Mouse (Mus musculus) right cerebral cortex, postnatal 4 days (tissue): ENCODE data around the gene Dtx2.

Source experiments
- DNase-seq: peaks from one replicate; pipeline ENCODE4 v3.0.0-alpha.2; 2022

Gene Dtx2

DNA sequence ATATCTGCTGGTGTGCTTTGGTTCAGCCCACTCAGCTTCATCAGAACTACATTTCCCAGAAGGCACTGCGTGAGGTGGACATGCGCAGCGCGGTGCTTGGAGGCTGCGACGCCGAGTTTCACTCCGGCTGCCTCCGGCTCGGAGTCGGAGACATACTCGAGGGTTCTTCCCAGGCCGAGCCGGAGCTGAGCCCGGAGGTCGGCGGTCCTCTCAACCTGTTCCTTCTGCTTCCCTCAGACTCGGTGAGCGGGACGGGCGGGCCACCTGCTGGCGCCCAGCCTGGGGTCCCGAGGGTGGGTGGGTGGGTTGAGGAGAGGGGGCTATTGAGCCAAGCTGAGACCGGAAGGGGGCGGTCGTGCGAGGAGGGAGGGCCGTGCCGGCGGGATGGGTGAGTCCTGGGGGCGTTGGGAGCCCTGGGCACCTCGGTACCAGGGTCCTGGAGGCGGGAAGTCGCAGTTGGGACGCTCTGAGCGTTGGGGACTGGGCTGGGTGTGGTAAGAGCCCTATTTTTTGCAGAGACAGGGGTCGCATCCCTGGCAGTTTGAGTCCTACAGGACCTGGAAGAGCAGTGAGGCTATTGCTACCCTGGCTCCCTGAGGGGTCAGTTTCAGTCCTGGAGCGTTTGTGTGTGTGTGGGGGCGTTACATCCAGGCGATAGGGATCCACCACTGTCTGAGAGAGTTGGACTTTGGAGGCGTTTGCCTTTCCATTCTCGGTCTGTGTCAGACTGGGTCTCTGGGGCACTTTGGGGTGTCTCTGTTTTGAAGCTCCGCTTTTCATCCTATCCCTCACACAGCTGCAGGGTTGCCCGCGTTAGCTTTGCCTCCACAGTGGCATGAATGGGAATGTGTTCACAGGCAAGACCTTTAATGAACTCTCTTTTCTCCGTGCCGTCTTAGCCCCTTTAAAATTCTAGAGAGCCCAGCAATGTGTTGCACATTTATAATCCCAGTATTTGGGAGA, at the start of gene Dtx2:
Dtx2 (plus strand) TSS at position 76 of the 963 bp plus-strand sequence.
- DNase-seq: peak; percentile 84

DNA sequence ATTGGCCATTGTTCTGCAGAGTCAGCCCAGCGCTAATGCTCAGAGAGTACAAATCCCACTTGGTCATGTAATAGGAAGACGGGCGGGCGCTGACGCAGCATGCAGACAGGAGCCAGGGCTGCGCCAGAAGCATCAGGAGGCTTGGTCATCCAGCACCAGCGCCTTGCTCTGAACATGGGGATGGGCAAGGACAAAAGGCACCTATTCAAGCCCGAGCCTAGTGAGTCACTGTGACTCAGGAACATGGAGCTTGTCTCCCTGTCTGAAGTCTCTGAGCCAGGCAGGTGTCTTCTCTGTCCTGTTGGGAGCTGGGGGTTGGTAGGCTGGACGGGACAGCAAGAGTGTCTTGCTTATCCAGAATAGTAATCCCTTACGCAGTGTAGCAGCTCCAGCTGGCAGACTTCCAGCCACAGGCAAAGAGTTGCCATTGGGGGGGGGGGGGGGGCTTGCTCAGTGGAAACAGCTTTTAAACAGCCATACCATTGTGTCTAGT, 48.6 kb upstream of the Dtx2 start:
- DNase-seq: peak; percentile 65

- DNase-seq: no peak
Measured at GRCm38 (mm10) chr5:135946621-135947020, 48.0 kb upstream of the Dtx2 start.

DNA sequence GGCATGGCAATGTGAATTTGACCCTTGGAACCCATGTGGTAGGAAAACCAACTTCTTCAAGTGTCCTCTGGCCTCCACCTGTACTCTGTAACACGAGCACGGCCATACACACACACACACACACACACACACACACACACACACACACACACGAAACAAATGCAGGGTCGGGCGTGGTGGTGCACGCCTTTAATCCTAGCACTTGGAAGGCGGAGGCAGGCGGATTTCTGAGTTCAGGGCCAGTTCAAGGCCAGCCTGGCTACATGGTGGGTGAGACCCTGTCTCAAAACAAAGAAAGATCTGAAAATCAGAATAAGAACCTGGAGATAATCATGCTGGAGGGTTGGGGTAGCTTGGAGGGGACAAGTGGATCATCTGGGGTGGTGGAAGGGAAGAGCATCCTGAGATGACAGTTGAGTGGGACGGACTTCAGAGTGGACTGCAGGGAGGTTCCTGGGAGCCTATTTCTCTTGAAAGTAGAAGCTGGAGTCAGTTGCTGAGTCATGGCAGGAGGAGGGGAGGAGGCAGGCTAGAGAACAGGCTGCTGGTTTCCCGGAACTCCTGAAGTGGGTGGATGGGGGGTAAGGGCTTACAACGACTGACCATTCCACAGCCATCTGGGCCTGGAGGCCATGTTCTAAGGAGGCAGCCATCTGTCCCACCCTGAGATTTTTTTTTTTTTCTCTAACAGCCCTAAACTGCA, 43.7 kb upstream of the Dtx2 start:
- no peak for DNase-seq

GRCm38 (mm10) chr5:135951660-135952059, 42.9 kb upstream of the Dtx2 start:
- no peak for DNase-seq

- no peak for DNase-seq
Measured at GRCm38 (mm10) chr5:135952830-135953229, 41.8 kb upstream of the Dtx2 start.

GRCm38 (mm10) chr5:135956300-135957206, 38.0 kb upstream of the Dtx2 start:
- DNase-seq: no peak

DNA sequence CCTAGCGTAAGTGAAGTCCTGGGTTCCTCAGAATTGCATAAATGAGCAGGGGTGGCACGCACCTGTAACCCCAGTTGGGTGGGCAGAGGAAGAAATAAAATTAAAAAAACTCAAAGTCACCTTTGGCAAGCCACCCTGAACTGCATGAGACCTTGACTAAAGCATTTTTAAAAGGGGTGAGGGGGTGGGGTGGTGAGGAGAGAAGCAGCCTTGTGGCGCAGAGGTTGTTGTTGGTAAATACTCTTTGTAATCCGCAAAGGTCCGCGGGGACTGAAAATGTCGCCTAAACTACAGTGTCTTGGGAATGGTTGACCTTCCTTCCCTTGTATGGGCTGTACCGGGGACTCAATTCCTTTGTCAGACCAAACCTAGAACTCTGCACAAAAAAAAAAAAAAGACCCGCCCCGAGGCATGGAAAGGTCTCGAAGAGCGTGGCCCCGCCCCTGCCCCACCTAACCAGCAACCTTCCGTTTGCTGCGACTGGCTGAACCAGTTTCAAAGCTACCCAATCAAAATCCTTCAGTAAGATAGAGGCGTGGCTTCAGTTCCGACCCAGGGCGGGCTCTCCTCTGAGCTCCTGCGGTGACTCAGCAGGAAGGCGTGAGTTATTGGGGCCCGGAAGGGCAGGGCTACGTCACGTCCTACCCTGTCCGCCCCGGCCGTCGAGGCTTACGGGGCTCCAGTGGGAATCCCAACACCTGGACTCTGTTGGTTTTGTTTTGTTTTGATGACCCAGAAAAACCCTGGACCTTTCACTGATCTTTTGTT, 37.2 kb upstream of the Dtx2 start:
- DNase-seq: peak; percentile 78

DNA sequence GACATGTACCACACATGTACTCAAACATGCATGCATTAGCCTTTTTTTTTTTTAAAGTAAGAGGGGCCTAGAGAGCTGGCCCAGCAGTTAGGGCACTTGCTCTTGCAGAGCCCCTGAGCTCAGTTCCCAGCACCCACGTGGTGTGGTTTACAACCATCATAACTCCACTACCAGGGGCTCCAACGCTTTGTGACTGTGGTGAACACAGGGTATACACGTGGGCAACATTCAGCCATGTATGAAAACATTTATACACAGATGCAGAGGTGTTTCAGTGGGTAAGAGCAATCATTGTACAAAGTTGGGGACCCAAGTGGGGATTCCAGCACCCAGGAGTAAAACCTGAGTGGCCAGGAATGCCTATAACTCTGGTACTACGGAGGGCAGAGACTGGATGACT, 36.2 kb upstream of the Dtx2 start:
- no peak for DNase-seq

- DNase-seq: no peak
Measured at GRCm38 (mm10) chr5:135959911-135960310, 34.7 kb upstream of the Dtx2 start.

- DNase-seq: no peak
Measured at GRCm38 (mm10) chr5:135960909-135961635, 33.5 kb upstream of the Dtx2 start.

DNA sequence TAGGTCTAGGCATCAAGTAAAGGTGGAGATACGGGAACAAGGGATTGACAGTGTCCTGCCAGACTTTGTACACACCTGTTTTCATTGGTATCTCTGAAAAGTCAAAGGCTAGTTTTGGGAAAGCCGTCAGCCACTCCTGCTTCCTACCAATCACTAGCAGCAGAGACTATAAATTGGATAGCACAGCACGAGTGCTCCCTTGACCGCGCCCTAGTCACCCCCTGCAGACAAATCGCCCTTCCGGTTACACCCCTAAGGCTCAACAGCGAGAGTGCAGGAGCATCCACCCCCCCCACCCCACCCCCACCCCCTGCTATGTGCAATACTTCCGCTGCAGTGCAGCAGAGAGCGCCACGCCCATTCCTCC, 32.5 kb upstream of the Dtx2 start:
- DNase-seq: no peak

DNA sequence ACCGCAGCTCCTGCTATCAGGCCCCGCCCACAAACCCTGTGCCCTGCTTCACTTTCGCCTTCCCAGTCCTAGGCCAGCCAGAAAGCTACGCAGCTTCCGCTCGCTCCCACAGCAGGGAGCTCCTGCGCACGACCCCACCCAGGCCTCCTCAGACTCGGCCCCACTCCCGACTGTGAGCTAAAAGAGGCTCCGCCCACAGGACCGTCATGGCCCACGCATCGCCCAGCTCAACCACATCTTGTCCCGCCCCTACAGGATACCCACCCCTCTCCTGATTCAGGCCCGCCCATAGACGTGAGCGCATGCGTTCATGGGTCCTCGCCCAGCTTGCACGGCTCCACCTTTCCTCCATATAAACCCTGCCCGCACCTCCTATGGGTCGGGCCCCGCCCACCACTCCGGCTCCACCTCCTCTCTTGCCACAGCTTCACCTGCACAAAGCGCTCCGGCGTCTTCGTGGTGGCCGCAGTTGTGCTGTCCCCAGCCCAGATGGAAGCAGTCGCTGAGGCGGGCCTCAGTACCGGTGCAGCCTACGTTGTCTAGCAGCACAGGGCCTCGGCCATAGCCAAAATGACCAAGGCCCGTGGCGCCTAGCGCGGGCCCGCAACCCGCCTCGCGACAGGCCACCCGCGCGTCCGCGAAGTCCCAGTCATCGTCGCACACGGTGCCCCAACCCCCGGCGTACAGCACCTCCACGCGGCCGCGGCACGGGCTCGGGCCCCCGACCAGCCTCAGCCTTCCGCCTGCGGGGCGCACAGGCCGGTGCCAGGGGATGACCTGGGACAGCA, 31.9 kb upstream of the Dtx2 start:
- peak; percentile 93 for DNase-seq

DNA sequence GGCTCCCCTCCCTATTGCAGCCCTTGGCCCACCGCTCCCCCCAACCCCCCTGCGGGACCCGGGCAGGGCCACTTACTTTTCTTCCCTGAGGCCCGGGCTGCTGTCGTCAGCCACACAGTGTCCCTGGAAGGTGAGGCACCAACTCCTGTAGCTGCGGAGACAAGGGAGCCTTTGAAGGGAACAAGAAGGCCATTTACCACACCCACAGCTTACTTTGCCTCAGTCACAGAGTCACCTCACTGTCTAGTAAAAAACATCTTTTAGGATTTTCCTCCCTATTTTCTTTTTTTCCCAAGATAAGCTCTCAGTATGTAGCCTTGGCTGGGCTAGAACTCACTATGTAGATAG, 31.3 kb upstream of the Dtx2 start:
- no peak for DNase-seq

GRCm38 (mm10) chr5:135965501-135965930, 29.1 kb upstream of the Dtx2 start:
- peak; percentile 38 for DNase-seq

DNA sequence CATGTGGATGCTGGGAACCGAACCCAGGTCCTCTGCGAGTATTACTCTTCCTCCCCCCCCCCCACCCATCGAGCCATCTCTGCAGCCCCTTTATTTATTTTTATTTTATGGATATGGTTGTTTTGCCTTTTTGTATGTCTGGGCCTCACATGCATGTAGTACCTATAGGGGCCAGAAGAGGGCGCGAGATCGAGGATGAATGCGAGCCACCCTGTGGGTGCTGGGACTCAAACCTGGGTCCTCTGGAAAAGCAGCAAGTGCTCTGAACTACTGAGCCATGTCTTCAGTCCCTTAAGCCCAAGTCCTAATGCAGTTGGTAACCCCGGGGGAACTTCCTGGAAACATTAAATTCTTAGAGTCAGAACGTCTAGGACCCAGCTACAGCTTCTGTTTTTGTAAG, 27.7 kb upstream of the Dtx2 start:
- no peak for DNase-seq

DNA sequence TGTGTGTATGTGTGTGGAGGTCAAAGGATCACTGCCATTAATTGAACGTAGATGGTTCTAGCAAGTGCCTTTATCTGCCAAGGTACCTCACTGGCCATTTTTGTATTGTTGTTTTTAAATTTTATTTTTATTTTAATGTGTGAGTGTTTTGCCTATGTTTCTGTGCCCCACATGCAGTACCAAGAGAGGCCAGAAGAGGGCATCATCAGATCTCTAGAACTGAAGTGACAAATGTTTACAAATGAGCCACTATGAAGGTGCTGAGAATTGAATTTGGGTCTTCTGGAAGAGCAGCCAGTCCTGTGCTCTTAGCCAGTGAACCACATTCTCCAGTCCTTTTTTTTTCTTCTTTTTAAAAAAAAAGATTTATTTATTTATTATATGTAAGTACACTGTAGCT, 25.8 kb upstream of the Dtx2 start:
- DNase-seq: peak; percentile 60

DNA sequence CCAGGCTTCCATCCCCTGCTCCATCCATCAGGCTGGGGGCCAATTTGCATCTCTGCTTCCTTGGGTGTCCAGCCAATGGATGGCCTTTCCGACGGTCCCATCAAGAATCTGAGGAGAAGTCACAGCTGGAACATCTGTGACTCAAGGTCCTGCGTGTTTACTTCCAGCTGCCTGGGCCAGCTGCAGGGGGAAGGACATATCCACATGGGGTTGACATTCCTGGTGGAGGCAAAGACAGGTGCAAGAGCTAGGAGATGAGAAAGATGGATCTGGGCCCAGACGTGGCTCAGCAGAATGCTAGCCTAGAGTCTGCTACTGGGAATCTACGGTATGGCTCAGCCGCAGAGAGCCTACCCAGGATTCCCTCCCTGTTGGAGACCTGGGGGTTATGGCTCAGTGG, 24.4 kb upstream of the Dtx2 start:
- DNase-seq: no peak

DNA sequence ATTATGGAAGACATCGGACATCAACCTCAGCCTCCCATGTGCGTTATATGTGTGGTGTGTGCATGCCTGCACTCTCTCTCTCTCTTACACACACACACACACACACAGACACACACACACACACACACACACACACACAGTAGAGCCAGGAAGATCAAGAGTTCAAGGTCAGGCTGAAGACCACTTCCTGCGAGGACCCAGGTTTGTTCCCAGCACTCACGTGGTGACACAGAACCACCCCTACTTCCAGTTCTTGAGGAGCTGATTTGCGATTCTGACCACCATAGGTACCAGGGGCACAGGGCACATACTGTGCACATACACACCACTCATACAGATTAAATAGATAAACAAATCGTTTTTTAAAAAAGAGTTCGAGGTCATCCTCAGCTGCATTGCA, 22.7 kb upstream of the Dtx2 start:
- no peak for DNase-seq

DNA sequence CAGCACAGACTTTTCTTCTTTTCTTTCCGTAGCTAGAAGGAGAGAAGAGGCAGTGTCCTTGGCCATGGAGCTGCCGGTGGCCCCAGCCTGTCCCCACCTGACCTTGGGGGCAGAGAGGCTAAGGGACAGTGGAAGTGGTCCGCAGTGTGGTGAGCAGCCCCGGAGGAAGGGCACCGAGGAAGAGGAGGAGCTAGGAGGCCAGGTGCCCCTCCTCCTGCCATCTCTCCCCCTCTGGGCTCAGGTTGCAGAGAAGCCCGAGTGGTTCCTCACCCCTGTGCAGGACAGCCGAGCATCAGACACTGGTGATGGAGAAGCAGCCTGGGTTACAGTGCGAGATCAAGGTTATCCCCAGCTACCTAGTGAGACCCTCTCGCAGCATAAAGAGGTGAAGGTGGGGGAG, 20.2 kb upstream of the Dtx2 start, which contains the start of gene Ssc4d:
Ssc4d (minus strand) TSS at position 167 of the 400 bp plus-strand sequence.
- no peak for DNase-seq
